Mouse (Mus musculus) heart, postnatal 14 days (tissue): Measurements from ENCODE around the gene Pnp2. TPM values are rescaled to one million over a fixed set of nuclear protein-coding genes. Genes with fewer than 3 reads are reported as not detected.
A peak's percentile ranks its signal among the peaks of the same experiment; 100 is the strongest.

Source experiments
- DNase-seq, 2 experiments: peaks; one replicate each; pipeline ENCODE4 v3.0.0; 2021 to 2022
- intact Hi-C: fragments of 180-260 bp; cut with DNase I; formaldehyde crosslinking; loops from one replicate; pipeline ENCODE4 v1.15.1; 2025
- total RNA-seq, 2 experiments: library from RNA; stranded (reverse); gene quantifications; 2 replicates each; pipeline ENCODE4 v1.2.3; 2021

Pnp2 gene
- total RNA-seq, 2 experiments from 2014 or later = 0.39 to 1.2 TPM

- no peak for DNase-seq
- intact Hi-C loops = no loop called here
Measured at GRCm38 (mm10) chr14:50997999-50998666, 42.3 kb downstream of the Pnp2 start.

- no peak for DNase-seq
- intact Hi-C loops = no loop called here
Measured at GRCm38 (mm10) chr14:51007152-51007801, 51.5 kb downstream of the Pnp2 start, which contains the start of gene Rnase10. Gene Rnase10, plus strand, starts transcription at chr14:51007751.

- DNase-seq = peak; percentile 64 to 73
- intact Hi-C loops = no loop called here
Measured at GRCm38 (mm10) chr14:51007914-51008713, 52.3 kb downstream of the Pnp2 start.

GRCm38 (mm10) chr14:51008781-51009180, 53.0 kb downstream of the Pnp2 start:
- peak in 1 of 2 experiments; percentile 6 for DNase-seq
- intact Hi-C loops = no loop called here

GRCm38 (mm10) chr14:51009572-51009971, 53.8 kb downstream of the Pnp2 start:
- DNase-seq = no peak
- intact Hi-C loops = no loop called here

Other genes starting within 250 kb of the Pnp2 start
- gene Olfr748, start 248.6 kb upstream of the Pnp2 start, total RNA-seq = not detected
- not detected for gene Olfr749, start 210.9 kb upstream of the Pnp2 start, total RNA-seq
- 10 to 100 TPM; 18.1 to 24.3 TPM for gene Ttc5, start 170.5 kb upstream of the Pnp2 start, total RNA-seq
- not detected for gene Ccnb1ip1, start 148.3 kb upstream of the Pnp2 start, total RNA-seq
- 10 to 100 TPM; 13.3 to 14.1 TPM for gene Parp2, start 148.2 kb upstream of the Pnp2 start, total RNA-seq
- 10 to 100 TPM; 10.4 to 15.5 TPM for gene Tep1, start 85.4 kb upstream of the Pnp2 start, total RNA-seq
- 10 to 100 TPM; 14.5 to 22.5 TPM for gene Klhl33, start 58.5 kb upstream of the Pnp2 start, total RNA-seq
- gene Osgep, start 31.1 kb upstream of the Pnp2 start, total RNA-seq = 10 to 100 TPM; 59.4 to 63.9 TPM
- gene Apex1, start 31.0 kb upstream of the Pnp2 start, total RNA-seq = 10 to 100 TPM; 26.3 to 29.4 TPM
- gene Pip4p1, start 25.1 kb upstream of the Pnp2 start, total RNA-seq = 10 to 100 TPM; 19.2 to 21.8 TPM
- gene Pnp, start 24.9 kb upstream of the Pnp2 start, total RNA-seq = 10 to 100 TPM; 15.6 to 17.3 TPM
- 10 to 100 TPM; 11.1 to 13.0 TPM for gene Gm49342, start 11.5 kb upstream of the Pnp2 start, total RNA-seq
- under 1 TPM in 1 of 2 experiments, not detected in 1; 0.22 TPM for gene Rnase10, start 51.8 kb downstream of the Pnp2 start, total RNA-seq
- gene Rnase9, start 85.9 kb downstream of the Pnp2 start, total RNA-seq = not detected
- not detected for gene Rnase11, start 94.2 kb downstream of the Pnp2 start, total RNA-seq
- gene Rnase12, start 101.7 kb downstream of the Pnp2 start, total RNA-seq = not detected
- gene Olfr750, start 118.4 kb downstream of the Pnp2 start, total RNA-seq = not detected
- gene Rnase4, start 135.1 kb downstream of the Pnp2 start, total RNA-seq = 10 to 100 TPM; 45.7 to 58.6 TPM
- 1 to 10 TPM; 5.8 to 6.5 TPM for gene Ang, start 135.2 kb downstream of the Pnp2 start, total RNA-seq
- gene Eddm3b, start 158.4 kb downstream of the Pnp2 start, total RNA-seq = not detected
- 1 to 10 TPM in 1 of 2 experiments, under 1 TPM in 1; 0.43 to 1.1 TPM for gene Rnase6, start 167.9 kb downstream of the Pnp2 start, total RNA-seq
- not detected for gene Rnase1, start 190.8 kb downstream of the Pnp2 start, total RNA-seq
- not detected for gene Rnase2b, start 206.3 kb downstream of the Pnp2 start, total RNA-seq
- not detected for gene Ang2, start 243.2 kb downstream of the Pnp2 start, total RNA-seq
- not detected for gene Ear14, start 247.4 kb downstream of the Pnp2 start, total RNA-seq